Mouse (Mus musculus) limb, embryonic 14.5 days (tissue): ENCODE results near the gene Cd59b. TPM values are rescaled to one million over a fixed set of nuclear protein-coding genes. Genes with fewer than 3 reads are reported as not detected.
A peak's percentile ranks its signal among the peaks of the same experiment; 100 is the strongest.
"Not testable (repeated sequence)": the region's sequence is repeated elsewhere in the genome, so short reads cannot be mapped to it uniquely, and the experiment has no call there.

Experiments used
- ATAC-seq: fragments of 200-750 bp; cut with Nextera tagmentation; 2 replicates; pipeline ENCODE4 v1.8.0; 2017; ENCODE audit warnings: low read depth, moderate number of reproducible peaks, moderate TSS enrichment; ENCODE audit not compliant: low FRiP score
- DNase-seq: peaks from one replicate; pipeline ENCODE4 v3.0.0-alpha.2; 2015; ENCODE audit warnings: low spot score
- H3K27ac ChIP-seq: fragments of 300-500 bp; sonication (generic); replicated peaks from 2 replicates; pipeline ENCODE4 v1.5.1; 2014; ENCODE audit warnings: low read depth, mild to moderate bottlenecking, low read length, moderate library complexity, mixed read lengths
- H3K27me3 ChIP-seq: fragments of 300-500 bp; sonication (generic); 2 replicates; pipeline ENCODE4 v1.6.1; 2014; ENCODE audit warnings: low read length, mixed read lengths; ENCODE audit not compliant: control insufficient read depth, insufficient read depth
- H3K36me3 ChIP-seq: fragments of 300-500 bp; sonication (generic); 2 replicates; pipeline ENCODE4 v1.6.1; 2014; ENCODE audit warnings: mild to moderate bottlenecking, low read length, moderate library complexity, mixed read lengths; ENCODE audit not compliant: control insufficient read depth, insufficient read depth
- H3K4me1 ChIP-seq: fragments of 300-500 bp; sonication (generic); 2 replicates; pipeline ENCODE4 v1.6.1; 2014; ENCODE audit warnings: antibody characterized with exemption, low read length, mixed read lengths; ENCODE audit not compliant: control insufficient read depth, insufficient read depth
- H3K4me2 ChIP-seq: fragments of 300-500 bp; sonication (generic); replicated peaks from 2 replicates; pipeline ENCODE4 v1.6.1; 2014; ENCODE audit warnings: low read depth, mild to moderate bottlenecking, low read length, moderate library complexity; ENCODE audit not compliant: severe bottlenecking
- H3K4me3 ChIP-seq: fragments of 300-500 bp; sonication (generic); replicated peaks from 2 replicates; pipeline ENCODE4 v1.5.1; 2014; ENCODE audit warnings: low read length
- H3K9ac ChIP-seq: fragments of 300-500 bp; sonication (generic); 2 replicates; pipeline ENCODE4 v1.6.1; 2014; ENCODE audit warnings: mild to moderate bottlenecking, low read depth, low read length, moderate library complexity; ENCODE audit not compliant: severe bottlenecking
- H3K9me3 ChIP-seq: fragments of 300-500 bp; sonication (generic); 2 replicates; pipeline ENCODE4 v1.6.1; 2016; ENCODE audit warnings: low read length; ENCODE audit not compliant: control insufficient read depth
- POLR2A ChIP-seq: fragments of 200-500 bp; IDR thresholded peaks from 2 replicates; pipeline ENCODE4 v1.8.0; 2012; ENCODE audit warnings: inconsistent platforms, mild to moderate bottlenecking, moderate library complexity, borderline replicate concordance; ENCODE audit not compliant: insufficient read depth, insufficient read length; ENCODE audit errors: extremely low read depth
- WGBS: fragments of 180-500 bp; shearing (Covaris S2); extraction: QIAGEN DNeasy Blood & Tissue Kit; methylation state at CpG from one replicate; pipeline ENCODE4 v1.1.7; 2014; 5-methylcytosine and 5-hydroxymethylcytosine counted together
- polyA plus RNA-seq, 2 experiments: library from polyadenylated mRNA; depleted of rRNA in 1 of 2; stranded (reverse) in 1 of 2; unstranded in 1 of 2; fragments of >200 nt; fragmentation: Nextera tagmentation in 1 of 2; extraction: Ambion mirVana in 1 of 2; gene quantifications; 2 replicates each; pipeline versions ENCODE4 v1.2.1 to v1.2.3; 2012 to 2014

The Cd59b gene
- polyA plus RNA-seq, 2 experiments, result 6.5 to 6.8 TPM

- Histone ChIP-seq H3K4me2 (no peak overlapping the region), H3K36me3 (no peaks in the 10 kb centered on the region), H3K27ac (no peak overlapping the region), H3K9me3 (no peaks in the 10 kb centered on the region), H3K9ac (no peak overlapping the region), H3K27me3 (no peaks in the 10 kb centered on the region), H3K4me1 (no peaks in the 10 kb centered on the region), H3K4me3 (no peak overlapping the region)
- DNase-seq, result no peak
- no peak for ATAC-seq
- WGBS, result 92% methylated on average over 3 of the region's 3 CpGs
- no peak for TF ChIP-seq POLR2A
Observed at GRCm38 (mm10) chr2:104114898-104115297, 45.2 kb downstream of the Cd59b start.

- DNase-seq, H3K9me3 ChIP-seq, H3K4me3 ChIP-seq, ATAC-seq, H3K36me3 ChIP-seq, H3K9ac ChIP-seq, H3K4me2 ChIP-seq, H3K27ac ChIP-seq, H3K27me3 ChIP-seq, H3K4me1 ChIP-seq: not testable (repeated sequence)
Observed at GRCm38 (mm10) chr2:104117173-104117572, 47.5 kb downstream of the Cd59b start.

DNA sequence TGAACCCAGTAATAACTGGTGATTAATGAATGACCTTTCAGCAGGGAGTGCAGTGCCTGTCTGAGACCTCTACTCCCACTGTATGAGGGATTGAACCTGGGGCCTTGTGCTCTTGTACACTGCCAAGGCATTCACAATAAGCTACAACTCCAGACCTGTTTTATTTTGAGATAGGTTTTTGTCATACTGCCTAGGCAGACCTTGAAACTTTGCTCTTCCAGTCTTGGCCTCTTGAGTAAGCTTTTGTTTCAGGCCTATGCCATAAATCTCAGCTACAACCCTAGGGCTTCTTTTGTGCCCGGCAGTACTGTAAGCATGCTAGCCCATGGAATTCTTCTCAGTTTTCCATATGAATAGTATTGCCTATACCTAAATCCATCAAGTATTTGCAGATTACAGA, 49.4 kb downstream of the Cd59b start:
- no peak overlapping the region for H3K4me3 ChIP-seq
- DNase-seq, result no peak
- TF ChIP-seq POLR2A, result no peak
- H3K27ac ChIP-seq, result no peak overlapping the region
- H3K9ac ChIP-seq, result no peak overlapping the region
- no peak for ATAC-seq
- peaks cover 8% of the 10 kb centered on the region; the same call in 1 of the 2 replicates for H3K4me1 ChIP-seq
- 0 out of 2 replicates have a peak, but pooled peaks cover 3% of the 10 kb centered on the region for H3K27me3 ChIP-seq
- 48% methylated on average over 1 of the region's 1 CpGs for WGBS
- no peak overlapping the region for H3K4me2 ChIP-seq
- no peaks in the 10 kb centered on the region for H3K36me3 ChIP-seq
- H3K9me3 ChIP-seq, result no peaks in the 10 kb centered on the region

DNA sequence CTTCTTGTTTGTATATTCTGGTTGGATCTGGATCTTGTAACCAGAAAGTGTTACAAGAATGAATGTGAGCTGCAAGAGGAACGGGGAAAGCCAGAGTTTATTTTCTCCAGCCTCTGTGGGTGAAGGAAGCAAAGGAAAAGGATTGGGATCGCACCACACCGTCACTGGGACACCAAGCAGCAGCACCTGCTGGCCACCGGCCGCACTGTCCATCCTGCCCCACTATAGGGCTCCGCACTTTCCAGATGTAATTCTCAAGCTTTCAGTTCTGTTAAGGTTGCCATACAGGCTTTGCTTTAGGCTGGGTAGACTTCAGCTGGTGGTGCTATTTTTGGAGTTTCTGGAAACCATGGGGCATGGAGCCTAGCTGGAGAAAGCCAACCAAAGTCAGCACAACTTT, 50.7 kb downstream of the Cd59b start:
- Histone ChIP-seq H3K27ac (no peak overlapping the region), H3K4me1 (peaks cover 8% of the 10 kb centered on the region; the same call in 1 of the 2 replicates), H3K4me3 (no peak overlapping the region), H3K36me3 (no peaks in the 10 kb centered on the region), H3K4me2 (no peak overlapping the region), H3K27me3 (peaks cover 9% of the 10 kb centered on the region; the same call in 1 of the 2 replicates), H3K9me3 (no peaks in the 10 kb centered on the region), H3K9ac (no peak overlapping the region)
- WGBS, result 52% methylated on average over 6 of the region's 6 CpGs
- TF ChIP-seq POLR2A, result no peak
- ATAC-seq (no peak), DNase-seq (no peak)

DNA sequence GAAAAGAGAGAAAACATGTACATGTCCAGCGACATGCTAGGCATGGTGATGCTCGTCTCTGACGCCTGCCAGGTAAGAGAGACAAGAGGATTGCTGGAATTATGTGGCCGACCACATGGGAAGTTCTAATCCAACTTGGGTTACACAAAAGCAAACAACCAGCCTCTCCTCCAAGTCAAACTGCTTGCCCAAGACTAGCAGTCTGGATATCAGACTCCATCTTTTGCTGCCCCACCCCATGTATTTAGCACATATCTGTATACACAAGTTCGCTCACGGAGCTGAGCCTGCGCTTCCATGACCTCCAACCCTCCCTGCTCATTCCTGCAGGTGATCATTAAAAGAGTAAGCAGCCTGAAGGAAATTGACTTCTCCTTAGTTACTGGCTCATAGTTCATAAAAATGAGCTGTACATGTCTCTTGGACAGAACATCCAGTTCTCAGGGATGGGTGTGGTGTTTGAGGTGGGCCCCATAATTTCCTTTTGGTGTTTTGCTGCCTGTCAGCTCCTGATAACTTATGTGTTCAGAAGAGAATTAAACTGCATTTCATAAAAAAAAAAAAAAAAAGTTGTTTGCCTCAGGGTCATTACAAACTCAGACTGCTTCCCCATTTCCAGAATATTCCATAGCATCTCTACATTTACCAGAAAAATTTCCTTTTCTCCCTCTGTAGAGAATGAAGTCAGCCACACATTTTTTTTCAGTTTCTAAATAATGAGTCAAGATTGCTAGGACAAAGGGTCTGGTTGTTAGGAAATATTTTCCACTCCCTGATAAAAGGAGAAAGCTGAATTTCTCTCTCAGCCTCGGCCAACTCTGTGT, 52.2 kb downstream of the Cd59b start:
- no peak for ATAC-seq
- Histone ChIP-seq H3K4me1 (peaks cover 8% of the 10 kb centered on the region; the same call in 1 of the 2 replicates), H3K9me3 (no peaks in the 10 kb centered on the region), H3K4me3 (peak overlapping the region; percentile 62), H3K27me3 (peaks cover 9% of the 10 kb centered on the region; the same call in 1 of the 2 replicates), H3K27ac (peak overlapping the region; percentile 44; the same call in 1 of the 2 replicates), H3K4me2 (peak overlapping the region; percentile 96), H3K9ac (0 out of 2 replicates have a peak overlapping the region, but pooled peaks have one; percentile 65), H3K36me3 (no peaks in the 10 kb centered on the region)
- TF ChIP-seq POLR2A, result no peak
- WGBS, result 73% methylated on average over 8 of the region's 8 CpGs
- no peak for DNase-seq
